Mouse (Mus musculus): ENCODE data around the gene Rin2. TPM values are rescaled to one million over a fixed set of nuclear protein-coding genes. Genes with fewer than 3 reads are reported as not detected.
A peak's percentile ranks its signal among the peaks of the same experiment; 100 is the strongest.

Gene Rin2
- total RNA-seq, 2 experiments from 2014 or later = 9.4 to 14.2 TPM

DNA sequence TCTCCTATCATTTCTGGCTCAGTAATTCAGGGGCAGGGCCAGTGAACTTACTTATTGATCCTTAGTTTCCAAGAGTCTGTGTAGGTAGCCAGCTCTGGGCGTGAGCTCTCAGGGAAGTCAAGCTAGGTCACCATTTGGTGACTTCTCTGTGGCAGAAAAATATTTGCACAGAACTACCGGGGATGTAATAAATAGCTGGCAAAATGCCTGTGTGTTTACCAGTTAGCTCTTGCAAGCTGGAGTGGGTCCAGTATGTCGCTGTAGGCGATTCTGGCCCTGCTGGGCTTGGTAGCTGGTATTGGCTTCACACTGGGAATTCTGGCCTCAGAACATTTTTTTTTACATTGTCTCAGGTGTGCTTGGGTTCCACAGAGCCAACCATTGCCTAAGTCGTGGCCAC is 60.1 kb downstream of the Rin2 start:
- no peak for DNase-seq

DNA sequence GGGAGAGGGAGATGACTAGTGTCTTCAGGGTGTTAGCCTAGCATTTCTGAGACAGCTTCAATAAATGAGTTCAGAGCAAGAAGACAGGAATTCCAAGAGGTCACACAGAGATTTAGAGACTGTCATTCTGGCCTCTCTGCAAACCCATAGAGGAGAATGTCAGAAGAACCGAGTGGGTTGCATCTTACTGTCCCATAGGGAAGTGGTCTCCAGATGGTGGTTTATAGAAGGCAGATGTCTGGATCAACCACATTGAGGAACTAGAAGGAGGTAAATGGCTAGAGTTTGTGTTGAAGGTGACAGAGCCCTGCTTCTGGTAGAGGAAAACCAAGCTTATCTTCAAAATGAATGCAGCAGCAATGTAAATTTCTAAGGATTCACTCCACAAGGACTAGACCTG is 61.5 kb downstream of the Rin2 start:
- DNase-seq = no peak

DNA sequence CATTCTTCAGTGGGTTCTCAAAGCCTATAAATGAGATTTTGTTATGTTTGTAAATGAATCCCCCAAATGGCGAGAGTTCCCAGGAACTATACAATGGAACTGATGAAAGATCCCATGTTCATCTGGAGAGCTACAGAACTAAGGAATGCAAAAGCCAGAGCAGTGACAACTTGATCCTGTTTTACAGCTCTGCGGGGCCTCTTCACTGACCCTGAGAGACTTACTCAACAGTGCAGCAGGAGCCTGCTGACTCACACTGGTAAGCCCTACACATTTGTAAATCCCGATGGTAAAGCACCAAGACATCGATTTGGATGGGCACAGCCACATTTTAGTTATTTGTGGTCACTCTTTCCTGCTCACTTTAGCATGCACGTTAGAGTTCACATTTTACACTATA is 62.2 kb downstream of the Rin2 start:
- DNase-seq = no peak

- DNase-seq = no peak
Measured at GRCm38 (mm10) chr2:145740729-145741128, 65.7 kb downstream of the Rin2 start.

DNA sequence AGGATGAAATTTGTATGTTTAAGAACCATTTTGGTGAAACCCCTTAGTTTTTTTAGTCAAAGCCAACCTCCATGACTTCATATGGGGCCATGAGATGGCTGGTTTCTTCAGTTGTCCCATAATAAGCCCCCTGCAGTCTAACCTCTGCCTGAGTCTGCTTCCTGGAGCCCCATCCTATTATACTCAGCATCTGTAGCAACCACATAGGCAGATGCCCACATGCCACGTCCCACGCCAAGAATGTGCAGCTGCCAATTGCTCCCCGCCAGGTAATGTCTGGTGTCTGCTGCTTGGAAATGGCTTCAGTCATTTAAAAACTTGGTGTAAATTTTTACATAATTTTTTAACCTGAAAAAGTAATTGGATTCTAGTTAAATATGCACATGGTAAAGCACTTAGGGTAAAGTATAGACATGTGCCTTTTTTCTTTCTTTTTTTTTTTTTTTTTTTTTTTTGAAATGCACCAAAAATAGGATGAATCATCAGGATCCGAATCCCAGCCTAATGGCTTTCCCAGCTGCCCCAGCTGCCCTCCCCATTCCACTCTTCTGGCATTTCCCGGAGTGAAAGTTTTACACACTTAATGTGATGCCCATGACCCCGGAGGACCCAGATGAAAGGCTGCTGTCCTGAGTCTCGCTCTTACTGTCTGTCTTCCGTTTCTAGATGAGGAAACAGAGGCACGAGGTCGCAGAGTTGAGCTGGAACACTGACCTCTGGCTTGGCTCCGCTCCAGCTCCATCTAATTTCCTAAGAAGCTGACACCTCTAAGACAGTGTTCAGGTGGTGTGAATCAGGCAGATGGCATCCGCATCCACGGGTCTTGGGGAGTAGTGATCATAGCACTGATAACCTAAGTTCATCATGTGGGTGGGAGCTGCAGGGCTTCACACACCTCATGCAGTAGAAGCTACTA is 68.0 kb downstream of the Rin2 start:
- DNase-seq = peak; percentile 43

DNA sequence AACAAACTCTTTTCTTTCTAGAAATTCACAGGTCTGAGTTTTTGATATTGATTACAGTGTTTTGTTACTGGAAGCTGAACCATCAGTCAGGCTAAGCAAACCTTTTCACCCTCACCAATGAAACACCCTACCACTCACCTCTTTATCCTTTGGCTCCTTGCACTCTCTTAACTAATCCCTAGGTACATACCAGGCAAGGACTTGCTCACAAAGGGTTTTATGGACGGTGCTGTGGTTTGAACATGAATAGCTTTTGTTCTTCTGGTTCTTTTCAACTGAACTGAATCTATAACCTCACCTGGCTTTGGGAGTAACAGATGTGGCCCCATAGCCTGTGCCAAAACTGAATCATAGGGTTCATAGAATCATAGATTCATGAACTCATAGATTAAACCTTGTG is 71.4 kb downstream of the Rin2 start:
- no peak for DNase-seq

DNA sequence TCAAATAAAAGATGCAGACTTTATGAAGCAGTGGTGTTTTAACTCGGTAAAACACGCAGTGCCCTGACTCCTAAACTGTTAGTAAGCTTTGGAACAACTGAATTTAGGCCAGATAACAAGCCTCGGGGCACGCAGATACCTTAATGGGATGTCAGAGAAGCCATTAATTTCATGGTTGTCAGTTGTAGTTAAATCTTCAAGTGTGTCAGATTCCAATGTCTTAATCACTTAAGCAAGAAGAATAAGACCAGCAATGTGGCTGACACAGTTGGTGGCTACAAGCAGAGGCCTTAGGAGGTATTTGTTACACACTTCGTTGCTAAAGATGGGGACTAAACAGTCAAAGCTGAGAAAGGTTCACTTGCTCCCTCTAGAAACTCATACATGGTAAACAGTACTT is 74.6 kb downstream of the Rin2 start:
- no peak for DNase-seq

- DNase-seq = peak; percentile 38
Measured at GRCm38 (mm10) chr2:145752572-145752971, 77.6 kb downstream of the Rin2 start.

GRCm38 (mm10) chr2:145753973-145754372 is 79.0 kb downstream of the Rin2 start:
- DNase-seq = no peak

DNA sequence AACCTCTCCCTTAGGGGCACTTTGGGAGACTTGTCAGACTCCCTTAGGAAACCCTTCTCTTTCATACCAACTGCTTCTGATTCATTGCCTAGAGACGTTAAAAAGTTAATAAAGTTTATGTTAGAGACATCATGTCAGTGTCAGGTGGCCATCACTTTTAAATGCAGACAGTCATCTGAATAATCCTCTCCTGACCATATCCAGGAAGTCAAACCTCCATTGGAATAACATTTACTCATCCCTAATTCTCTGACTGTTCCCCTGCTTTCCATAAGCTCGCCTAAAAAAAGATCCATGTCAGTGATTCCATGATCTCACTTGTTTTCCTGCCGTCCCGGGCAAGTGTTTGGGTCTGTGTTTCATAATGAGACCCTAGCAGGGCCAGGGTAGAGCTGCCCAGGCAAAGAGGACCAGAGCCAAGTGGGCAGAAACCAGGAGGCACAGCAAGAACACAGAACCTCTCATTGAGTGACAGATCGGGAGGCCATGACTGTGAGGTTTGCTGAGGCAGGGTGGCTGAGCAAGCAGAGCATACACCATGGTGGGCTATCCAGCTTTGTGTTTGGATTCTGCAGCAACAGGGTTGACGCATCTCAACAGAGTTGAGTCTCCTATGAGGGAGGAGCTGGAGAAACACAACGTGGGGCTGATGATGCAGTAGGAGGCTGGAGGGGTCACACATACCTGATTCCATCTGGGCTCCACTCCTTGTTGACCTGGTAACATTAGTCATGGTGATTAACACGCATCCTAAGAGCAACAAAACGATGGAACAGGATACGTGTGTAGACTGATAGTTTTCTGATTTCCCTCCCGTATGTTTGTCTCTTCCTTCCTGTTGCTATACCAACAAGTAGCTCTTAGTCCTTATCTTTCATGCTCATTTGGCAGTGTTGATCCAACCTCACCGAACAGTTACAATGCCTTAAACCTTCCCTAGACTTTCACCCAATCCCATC is 81.1 kb downstream of the Rin2 start:
- DNase-seq = no peak

DNA sequence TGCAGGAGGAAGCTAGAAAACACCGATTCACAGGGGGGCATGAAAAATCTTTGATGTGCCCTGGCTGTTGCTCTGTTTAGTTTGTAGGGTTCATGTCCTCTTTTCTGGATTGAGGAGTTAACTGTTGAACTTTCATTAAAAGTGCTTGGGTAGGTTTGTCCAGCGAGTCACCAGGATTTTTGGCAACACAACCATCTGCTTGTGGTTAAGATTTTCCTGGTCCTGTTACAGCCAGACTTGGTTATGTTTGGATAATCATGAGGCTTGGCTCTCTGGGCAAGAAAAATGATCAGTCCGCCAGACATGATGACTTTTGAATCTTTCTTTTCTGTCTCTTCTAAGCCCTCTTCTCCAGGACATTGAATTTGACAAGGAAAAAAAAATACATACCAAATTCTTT is 85.1 kb downstream of the Rin2 start:
- no peak for DNase-seq

DNA sequence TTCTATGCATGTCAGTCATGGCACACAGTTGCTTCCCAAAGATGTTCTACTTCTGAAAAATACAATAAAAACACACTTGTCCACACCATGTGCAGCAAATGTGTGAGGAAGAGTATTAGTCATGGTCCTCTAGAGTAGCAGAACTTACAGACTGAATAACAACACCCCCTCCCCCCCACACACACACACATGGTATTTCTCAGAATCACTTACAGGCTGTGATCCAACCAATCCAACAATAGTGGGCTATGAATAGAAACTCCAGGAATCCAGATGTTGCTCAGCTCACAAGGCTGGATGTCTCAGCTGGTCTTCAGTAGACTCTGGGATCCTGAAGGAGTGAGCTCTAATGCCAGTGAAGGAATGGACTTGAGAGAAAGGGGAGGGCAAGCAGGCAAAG is 86.4 kb downstream of the Rin2 start:
- no peak for DNase-seq

- no peak for DNase-seq
Measured at GRCm38 (mm10) chr2:145769964-145770363, 94.9 kb downstream of the Rin2 start.

DNA sequence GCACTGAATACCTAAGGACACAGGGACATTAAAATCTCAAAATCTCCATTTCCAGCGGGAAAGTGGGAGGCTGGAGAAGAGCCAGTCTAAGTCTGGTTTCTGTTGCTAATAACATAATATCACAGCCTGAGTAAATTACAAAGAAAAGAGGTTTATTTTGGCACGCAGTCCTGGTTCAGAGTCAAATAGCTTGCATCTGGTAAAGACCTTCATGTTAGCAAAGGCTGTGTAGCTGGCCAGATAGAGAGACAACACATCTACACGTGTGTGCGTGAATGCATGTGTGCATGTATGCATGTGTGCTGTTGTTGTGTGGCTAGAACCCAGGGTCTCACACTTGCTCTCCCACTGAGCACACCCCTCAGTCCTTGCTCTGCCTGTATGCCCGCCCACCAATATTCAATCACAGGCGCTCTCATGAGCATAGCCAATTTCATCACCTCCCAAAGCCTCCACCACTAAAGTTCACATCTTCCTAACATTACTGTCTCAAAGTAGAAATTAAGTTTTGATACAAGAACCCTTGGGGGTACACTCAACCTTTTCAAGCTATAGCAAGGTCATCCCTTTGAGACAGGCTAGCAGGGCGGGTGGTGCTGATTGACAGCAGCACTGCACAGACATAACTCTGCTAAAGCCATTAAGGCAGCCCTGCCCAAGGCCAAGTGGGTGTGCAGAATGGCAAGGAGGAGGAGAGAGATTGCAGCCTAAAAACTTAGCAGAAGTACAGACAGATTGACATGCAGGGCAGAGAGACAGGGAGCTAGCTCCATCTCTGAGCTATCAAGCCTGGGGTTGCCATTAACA is 95.9 kb downstream of the Rin2 start:
- no peak for DNase-seq

DNA sequence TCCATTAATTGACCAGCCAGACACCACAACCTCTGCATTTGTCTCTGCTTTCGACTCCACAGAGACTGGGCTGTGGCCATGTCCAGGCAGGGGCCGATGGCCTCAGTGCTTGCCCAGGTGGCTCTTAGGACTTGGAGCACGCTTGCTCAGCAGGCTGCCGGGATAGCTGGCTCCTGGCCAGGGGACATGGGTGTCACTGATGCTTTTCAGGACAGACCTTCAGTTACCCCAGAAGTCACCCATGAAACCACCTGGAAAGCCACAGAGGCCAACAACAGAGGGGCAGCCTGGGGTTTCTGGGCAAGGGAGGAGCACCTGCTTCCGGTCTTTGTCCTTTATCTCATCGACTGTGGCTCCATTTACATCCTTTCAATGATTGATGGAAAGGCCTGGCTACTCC is 108.2 kb downstream of the Rin2 start:
- DNase-seq = no peak

- no peak for DNase-seq
Measured at GRCm38 (mm10) chr2:145784246-145784935, 109.4 kb downstream of the Rin2 start.

GRCm38 (mm10) chr2:145784964-145785363 is 109.9 kb downstream of the Rin2 start:
- no peak for DNase-seq

- peak; percentile 27 for DNase-seq
Measured at GRCm38 (mm10) chr2:145785758-145786617, 111.0 kb downstream of the Rin2 start.

DNA sequence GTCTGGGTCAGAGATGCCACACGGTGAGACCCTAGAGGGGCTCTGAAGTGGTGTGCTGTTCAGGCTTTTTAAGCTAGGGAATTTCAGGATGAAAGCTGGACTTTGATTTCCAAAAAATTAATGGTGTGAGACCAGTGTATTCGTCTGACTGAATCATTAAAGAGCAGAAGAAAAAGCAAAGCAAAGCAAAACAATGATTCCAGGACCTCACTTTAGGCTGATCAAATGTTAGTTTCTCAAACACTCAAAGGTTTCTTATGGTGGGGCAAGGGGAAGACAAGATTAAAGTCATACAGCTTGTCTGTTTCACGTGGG is 111.6 kb downstream of the Rin2 start:
- no peak for DNase-seq

DNA sequence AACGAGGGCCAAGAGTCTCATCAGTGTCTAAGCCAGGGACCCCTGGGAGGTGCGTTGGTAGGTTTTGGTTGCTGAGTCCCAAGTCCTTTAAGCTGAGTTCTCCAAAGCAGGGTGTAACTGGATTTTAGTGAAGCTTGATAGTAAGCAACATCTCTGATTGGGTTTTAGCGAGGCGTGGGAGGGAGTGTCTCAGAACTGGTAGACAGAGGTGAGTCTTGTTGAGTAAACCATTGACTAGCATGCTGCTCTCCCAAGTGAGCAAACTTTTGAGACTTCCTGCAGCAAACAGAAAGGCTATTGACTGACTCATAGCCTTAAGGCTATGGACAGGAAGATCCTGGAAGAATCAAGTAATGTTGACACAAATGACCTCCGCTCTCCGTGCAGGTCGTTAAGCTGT is 112.5 kb downstream of the Rin2 start:
- DNase-seq = no peak

All from gastrocnemius, postnatal 25 days (tissue).